Mouse (Mus musculus) frontal cortex, postnatal 36 days (tissue): ENCODE measurements around the gene Gm16181.

Source experiments
- DNase-seq, 2 experiments: peaks; one replicate each; pipeline ENCODE4 v3.0.0; 2022; ENCODE audit warnings: low spot score in 2 of 2

The Gm16181 gene

DNA sequence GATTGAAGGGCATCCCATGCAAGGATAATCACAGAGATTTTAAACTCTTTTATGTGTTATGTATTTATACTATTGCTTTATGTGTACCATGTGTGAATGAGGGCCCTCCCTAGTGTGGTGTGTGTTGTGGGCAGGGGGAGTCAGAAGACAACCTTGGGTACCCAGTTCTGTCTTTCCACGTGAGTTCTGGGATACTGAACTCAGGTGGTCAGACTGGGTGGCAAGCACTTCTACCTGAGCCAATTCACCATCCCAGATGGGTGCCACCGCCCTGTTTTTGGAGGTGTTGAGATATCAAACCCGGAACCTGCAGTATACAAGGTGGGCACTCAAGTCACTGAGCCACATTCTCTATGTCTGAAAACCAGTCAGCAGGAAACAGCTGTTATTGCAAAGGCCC lies 51.6 kb downstream of the Gm16181 start:
- DNase-seq = no peak
